Mouse (Mus musculus) stomach, postnatal 0 days (tissue): ENCODE measurements around the gene Pde8a. TPM values are rescaled to one million over a fixed set of nuclear protein-coding genes. Genes with fewer than 3 reads are reported as not detected.

Experiments used
- ATAC-seq: fragments of 200-750 bp; cut with Nextera tagmentation; 2 replicates; pipeline ENCODE4 v1.8.0; 2017; ENCODE audit not compliant: low FRiP score, low TSS enrichment
- DNase-seq: peaks from one replicate; pipeline ENCODE4 v3.0.0-alpha.2; 2016; ENCODE audit warnings: low spot score
- H3K27ac ChIP-seq: fragments of 300-500 bp; sonication (generic); replicated peaks from 2 replicates; pipeline ENCODE4 v1.5.1; 2014; ENCODE audit warnings: mild to moderate bottlenecking, control low read depth
- H3K27me3 ChIP-seq: fragments of 300-500 bp; sonication (generic); 2 replicates; pipeline ENCODE4 v1.6.1; 2014; ENCODE audit warnings: low read length; ENCODE audit not compliant: control insufficient read depth, insufficient read depth
- H3K36me3 ChIP-seq: fragments of 300-500 bp; sonication (generic); 2 replicates; pipeline ENCODE4 v1.6.1; 2014; ENCODE audit warnings: low read length, mixed read lengths; ENCODE audit not compliant: control insufficient read depth, insufficient read depth
- H3K4me1 ChIP-seq: fragments of 300-500 bp; sonication (generic); replicated peaks from 2 replicates; pipeline ENCODE4 v1.6.1; 2014; ENCODE audit warnings: antibody characterized with exemption; ENCODE audit not compliant: control insufficient read depth, insufficient read depth
- H3K4me2 ChIP-seq: fragments of 300-500 bp; sonication (generic); replicated peaks from 2 replicates; pipeline ENCODE4 v1.6.1; 2014; ENCODE audit warnings: low read depth, mild to moderate bottlenecking, control low read depth, moderate library complexity
- H3K4me3 ChIP-seq: fragments of 300-500 bp; sonication (generic); 2 replicates; pipeline ENCODE4 v1.5.1; 2014; ENCODE audit warnings: low read depth, low read length, control low read depth
- H3K9ac ChIP-seq: fragments of 300-500 bp; sonication (generic); 2 replicates; pipeline ENCODE4 v1.6.1; 2014; ENCODE audit warnings: mild to moderate bottlenecking, low read length, control low read depth, mixed read lengths
- H3K9me3 ChIP-seq: fragments of 300-500 bp; sonication (generic); 2 replicates; pipeline ENCODE4 v1.6.1; 2016; ENCODE audit warnings: low read length; ENCODE audit not compliant: control insufficient read depth
- CTCF ChIP-seq: IDR thresholded peaks from 2 replicates; pipeline ENCODE4 v1.5.1; 2016; ENCODE audit warnings: antibody characterized with exemption, low read depth, mild to moderate bottlenecking, moderate library complexity
- EP300 ChIP-seq: optimal IDR thresholded peaks from 2 replicates; pipeline ENCODE3; 2016; ENCODE audit warnings: antibody characterized with exemption
- WGBS: fragments of 180-500 bp; shearing (Covaris S2); extraction: QIAGEN DNeasy Blood & Tissue Kit; methylation state at CpG from one replicate; pipeline ENCODE4 v1.1.7; 2014; 5-methylcytosine and 5-hydroxymethylcytosine counted together
- polyA plus RNA-seq: library from polyadenylated mRNA; unstranded; fragments of >200 nt; fragmentation: Nextera tagmentation; extraction: Ambion mirVana; gene quantifications from 2 replicates; pipeline ENCODE4 v1.2.1, GENCODE M21; 2015

Gene Pde8a
- polyA plus RNA-seq, 1 experiment from 2014 or later, result 4.9 TPM

GRCm38 (mm10) chr7:81298206-81298605 is 84.8 kb downstream of the Pde8a start:
- TF ChIP-seq CTCF (no peak), EP300 (no peak)
- no peak overlapping the region for H3K4me2 ChIP-seq
- no peaks in the 10 kb centered on the region for H3K27me3 ChIP-seq
- H3K4me3 ChIP-seq, result no peak overlapping the region
- no peaks in the 10 kb centered on the region for H3K36me3 ChIP-seq
- ATAC-seq (no peak), DNase-seq (no peak)
- no peak overlapping the region for H3K27ac ChIP-seq
- H3K9ac ChIP-seq, result no peak overlapping the region
- WGBS, result 36% methylated on average over 6 of the region's 6 CpGs
- H3K9me3 ChIP-seq, result no peaks in the 10 kb centered on the region
- no peaks in the 10 kb centered on the region for H3K4me1 ChIP-seq

DNA sequence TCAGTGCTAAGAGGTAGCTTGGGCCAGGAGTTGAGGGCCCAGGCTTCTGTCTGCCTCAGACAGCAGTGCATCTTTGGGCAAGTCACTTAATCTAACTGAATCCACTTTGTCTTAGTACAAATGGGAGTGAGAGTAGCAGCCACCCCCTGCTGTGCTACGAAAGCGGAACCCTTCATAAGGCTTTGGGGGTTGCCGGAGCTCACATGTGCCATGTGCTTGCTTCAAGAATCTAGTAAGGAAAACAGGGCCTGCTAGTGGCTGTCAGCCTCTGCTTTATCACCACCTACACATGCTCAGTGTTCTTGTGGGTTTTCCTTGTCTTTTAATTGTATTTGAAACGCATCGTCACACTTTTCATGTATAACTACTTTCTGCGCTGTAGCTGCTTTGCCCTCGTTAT is 87.9 kb downstream of the Pde8a start:
- Histone ChIP-seq H3K36me3 (no peaks in the 10 kb centered on the region), H3K9ac (no peak overlapping the region), H3K27me3 (no peaks in the 10 kb centered on the region), H3K4me3 (no peak overlapping the region), H3K4me2 (no peak overlapping the region), H3K27ac (no peak overlapping the region), H3K9me3 (no peaks in the 10 kb centered on the region), H3K4me1 (no peaks in the 10 kb centered on the region)
- 80% methylated on average over 7 of the region's 7 CpGs for WGBS
- ATAC-seq, result no peak
- TF ChIP-seq EP300 (no peak), CTCF (no peak)
- no peak for DNase-seq

DNA sequence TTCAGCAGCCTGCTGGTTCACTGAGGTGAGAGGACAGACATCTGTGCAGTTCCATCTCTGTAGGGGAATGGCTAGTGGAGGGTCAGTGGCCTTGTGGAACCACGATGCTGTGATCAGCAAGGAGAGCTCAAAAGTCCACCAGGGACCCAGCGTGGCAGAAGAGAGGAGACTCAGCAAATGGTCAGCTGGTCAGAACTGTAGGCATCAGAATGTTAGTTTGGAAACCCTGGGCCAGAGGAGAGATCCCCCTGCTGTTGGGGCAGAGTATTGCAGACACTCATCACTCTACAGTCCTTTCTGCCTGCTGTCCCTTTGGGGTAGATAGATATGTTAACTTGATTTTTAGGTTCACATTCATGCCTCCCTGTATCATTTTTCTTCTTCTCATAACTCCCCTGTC is 90.3 kb downstream of the Pde8a start:
- no peak for ATAC-seq
- WGBS, result 78% methylated on average over 2 of the region's 2 CpGs
- no peak overlapping the region for H3K4me2 ChIP-seq
- no peak for DNase-seq
- H3K27ac ChIP-seq, result no peak overlapping the region
- H3K27me3 ChIP-seq, result no peaks in the 10 kb centered on the region
- no peaks in the 10 kb centered on the region for H3K4me1 ChIP-seq
- H3K4me3 ChIP-seq, result no peak overlapping the region
- peak; percentile 70 for TF ChIP-seq CTCF
- no peak for TF ChIP-seq EP300
- no peak overlapping the region for H3K9ac ChIP-seq
- no peaks in the 10 kb centered on the region for H3K9me3 ChIP-seq
- H3K36me3 ChIP-seq, result no peaks in the 10 kb centered on the region

DNA sequence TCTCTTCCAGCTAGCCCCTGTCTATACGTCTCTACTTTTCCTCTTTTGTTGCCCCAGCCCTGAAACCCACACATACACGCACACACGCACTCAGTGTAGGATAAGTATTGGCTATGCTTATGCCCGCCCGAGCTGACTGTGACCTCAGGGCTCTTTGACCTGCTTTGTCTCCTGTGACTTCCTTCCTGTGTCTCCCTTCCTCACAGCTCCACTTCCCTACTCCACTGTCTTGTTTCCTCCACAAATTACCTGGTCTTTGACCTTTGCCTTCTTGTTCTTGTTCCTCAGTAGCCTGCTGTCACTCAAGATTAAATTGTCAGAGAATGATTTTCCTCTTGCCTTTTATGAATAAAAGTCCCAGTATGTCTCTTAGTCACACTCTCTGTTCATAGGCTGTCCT is 90.7 kb downstream of the Pde8a start:
- Histone ChIP-seq H3K9ac (no peak overlapping the region), H3K36me3 (no peaks in the 10 kb centered on the region), H3K27me3 (no peaks in the 10 kb centered on the region), H3K4me1 (no peaks in the 10 kb centered on the region), H3K9me3 (no peaks in the 10 kb centered on the region), H3K4me2 (no peak overlapping the region), H3K4me3 (no peak overlapping the region), H3K27ac (no peak overlapping the region)
- TF ChIP-seq EP300 (no peak), CTCF (no peak)
- DNase-seq (no peak), ATAC-seq (no peak; the same call in 1 of the 2 replicates)
- 72% methylated on average over 5 of the region's 5 CpGs for WGBS

GRCm38 (mm10) chr7:81304675-81305074 is 91.3 kb downstream of the Pde8a start:
- Histone ChIP-seq H3K4me1 (no peaks in the 10 kb centered on the region), H3K27me3 (no peaks in the 10 kb centered on the region), H3K27ac (no peak overlapping the region), H3K4me2 (no peak overlapping the region), H3K9me3 (no peaks in the 10 kb centered on the region), H3K36me3 (no peaks in the 10 kb centered on the region), H3K4me3 (no peak overlapping the region), H3K9ac (no peak overlapping the region)
- 85% methylated on average over 5 of the region's 5 CpGs for WGBS
- DNase-seq, result no peak
- TF ChIP-seq EP300 (no peak), CTCF (no peak)
- ATAC-seq, result no peak

- H3K27me3 ChIP-seq, result no peaks in the 10 kb centered on the region
- 87% methylated on average over 8 of the region's 8 CpGs for WGBS
These were observed 94.3 kb downstream of the Pde8a start for GRCm38 (mm10) chr7:81307735-81308134.

More at GRCm38 (mm10) chr7:81307735-81308134, 94.3 kb downstream of the Pde8a start:
- Histone ChIP-seq H3K4me2 (no peak overlapping the region), H3K9ac (no peak overlapping the region), H3K27ac (no peak overlapping the region), H3K4me1 (no peaks in the 10 kb centered on the region), H3K9me3 (no peaks in the 10 kb centered on the region), H3K36me3 (no peaks in the 10 kb centered on the region), H3K4me3 (no peak overlapping the region)
- no peak for DNase-seq
- TF ChIP-seq CTCF (no peak), EP300 (no peak)
- no peak for ATAC-seq
